Mouse (Mus musculus): Measurements from ENCODE around the gene Myh6. TPM values are rescaled to one million over a fixed set of nuclear protein-coding genes. Genes with fewer than 3 reads are reported as not detected.
A peak's percentile ranks its signal among the peaks of the same experiment; 100 is the strongest.

Myh6 gene
- total and polyA plus RNA-seq, 3 experiments = not detected

DNA sequence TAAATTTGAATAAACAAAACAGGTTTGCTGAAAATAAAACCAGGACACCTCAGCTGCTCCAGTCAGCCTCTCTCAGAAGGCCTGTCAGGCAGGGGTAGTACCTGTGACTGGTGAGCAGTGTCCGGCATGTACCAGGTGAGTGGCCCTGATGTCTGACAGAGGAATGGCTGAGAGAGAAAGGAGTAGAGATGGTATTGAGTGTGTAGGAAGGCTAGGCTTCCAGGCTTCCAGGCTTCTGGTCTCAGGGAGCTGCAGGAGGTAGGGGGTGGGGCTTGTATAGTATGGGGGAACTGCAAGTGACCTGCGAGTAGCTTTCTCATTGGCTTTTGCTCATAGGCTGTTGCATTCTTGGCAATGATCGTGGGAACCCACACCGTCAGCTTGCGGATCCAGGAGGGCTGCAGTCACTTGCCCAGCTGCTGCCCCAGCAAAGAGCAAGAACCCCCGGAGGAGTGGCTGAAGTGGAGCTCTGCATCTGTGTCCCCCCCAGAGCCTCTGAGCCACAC lies 34.0 kb downstream of the Myh6 start, which contains the start of gene Il25:
TSS of gene Il25 (plus strand) at position 51 of the 506 bp plus-strand sequence.
- DNase-seq = no peak

DNA sequence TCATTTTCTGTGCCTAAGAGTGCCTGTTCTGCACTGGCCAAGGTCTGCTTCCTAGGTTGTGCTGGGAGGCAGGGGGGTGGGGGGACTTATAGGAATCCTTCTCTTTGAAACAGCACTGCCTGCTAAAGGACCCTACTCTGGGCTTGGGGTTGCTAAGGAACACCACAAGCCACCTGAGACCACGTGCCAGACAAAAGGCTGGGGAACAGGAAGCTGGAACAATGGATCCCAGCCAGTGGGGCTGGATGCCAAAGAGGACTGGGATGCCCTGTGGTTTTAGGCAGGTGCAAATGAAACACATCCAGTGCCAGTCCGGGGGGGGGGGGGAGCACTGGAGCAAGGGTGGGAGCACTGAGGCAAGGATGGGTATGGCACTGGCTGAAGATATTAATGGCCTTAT lies 36.3 kb downstream of the Myh6 start:
- no peak for DNase-seq

DNA sequence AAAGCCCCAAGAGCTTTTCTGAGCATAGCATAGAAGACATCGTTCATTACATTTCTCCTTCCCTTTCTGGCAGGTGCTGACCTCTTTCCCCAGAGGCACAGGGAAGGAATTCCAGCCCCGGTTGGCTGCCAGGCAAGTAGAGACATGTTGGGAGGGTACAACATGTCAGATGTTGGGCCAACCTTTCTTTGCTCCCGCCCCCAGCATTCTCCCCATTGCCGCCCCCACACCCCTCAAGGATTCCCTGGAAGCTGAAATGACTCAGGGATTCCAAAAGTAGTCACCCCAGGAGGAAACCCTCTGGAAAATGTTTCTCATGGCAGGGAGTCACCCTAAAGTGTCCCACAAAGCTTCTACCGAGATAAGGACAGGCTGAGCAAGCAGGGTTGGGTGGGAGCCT lies 36.9 kb downstream of the Myh6 start:
- no peak for DNase-seq

DNA sequence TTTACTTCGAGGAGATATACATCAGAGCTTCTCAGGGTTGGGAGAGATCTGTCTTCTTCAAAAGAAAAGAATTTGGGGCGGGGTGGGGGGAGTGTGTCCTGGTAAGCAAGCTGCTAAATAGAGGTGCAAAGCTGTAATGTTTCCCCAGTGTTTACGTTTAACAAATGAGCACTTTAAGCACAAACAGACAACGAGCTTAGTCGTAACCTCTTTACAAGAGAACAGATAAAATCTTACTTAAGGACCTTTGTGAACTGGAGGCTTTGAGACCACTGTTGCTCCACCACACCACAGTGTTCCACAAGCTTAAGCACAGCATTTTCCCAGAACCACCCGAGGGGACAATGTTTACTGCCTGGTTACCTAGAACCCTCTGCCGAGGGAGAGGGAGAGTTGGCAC lies 39.4 kb downstream of the Myh6 start:
- DNase-seq = no peak

DNA sequence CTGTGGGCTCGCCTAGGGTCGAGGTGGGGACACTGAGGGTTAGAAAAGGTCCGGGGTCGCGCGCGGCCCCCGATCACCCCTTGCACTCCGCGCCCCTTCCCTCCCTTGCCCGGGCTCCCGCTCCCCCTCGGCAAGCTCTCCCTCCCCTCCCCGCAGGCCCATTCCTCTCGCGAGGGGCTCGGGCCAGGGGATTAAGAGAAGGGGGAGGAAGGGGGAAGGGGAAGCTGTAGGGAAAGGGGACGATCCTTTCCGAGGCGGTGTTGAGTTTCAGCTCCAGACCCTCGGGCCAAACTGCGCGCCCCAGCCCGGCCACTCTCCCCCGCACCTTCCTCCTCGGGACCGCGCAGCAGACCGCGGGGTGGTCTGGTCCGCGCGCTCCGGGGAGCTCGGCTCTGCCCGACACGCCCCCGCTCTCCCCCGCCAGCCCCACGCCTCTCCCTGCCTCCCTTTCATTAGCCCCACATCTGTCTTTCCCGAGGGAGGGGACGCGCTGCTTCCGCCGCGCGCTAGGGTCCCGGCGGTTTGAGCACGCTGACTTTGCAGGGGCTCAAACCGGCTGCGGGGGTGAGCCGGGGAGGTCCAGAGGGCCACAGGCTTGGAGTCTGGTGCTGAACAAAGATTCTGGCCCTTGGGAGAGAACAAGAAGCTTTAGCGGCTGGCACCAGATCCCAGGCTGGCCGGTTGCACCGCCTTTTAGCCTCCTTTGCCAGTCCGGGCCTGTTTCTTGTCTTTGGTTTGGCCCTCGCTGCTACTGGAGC lies 40.1 kb downstream of the Myh6 start:
- peak; percentile 36 for DNase-seq

DNA sequence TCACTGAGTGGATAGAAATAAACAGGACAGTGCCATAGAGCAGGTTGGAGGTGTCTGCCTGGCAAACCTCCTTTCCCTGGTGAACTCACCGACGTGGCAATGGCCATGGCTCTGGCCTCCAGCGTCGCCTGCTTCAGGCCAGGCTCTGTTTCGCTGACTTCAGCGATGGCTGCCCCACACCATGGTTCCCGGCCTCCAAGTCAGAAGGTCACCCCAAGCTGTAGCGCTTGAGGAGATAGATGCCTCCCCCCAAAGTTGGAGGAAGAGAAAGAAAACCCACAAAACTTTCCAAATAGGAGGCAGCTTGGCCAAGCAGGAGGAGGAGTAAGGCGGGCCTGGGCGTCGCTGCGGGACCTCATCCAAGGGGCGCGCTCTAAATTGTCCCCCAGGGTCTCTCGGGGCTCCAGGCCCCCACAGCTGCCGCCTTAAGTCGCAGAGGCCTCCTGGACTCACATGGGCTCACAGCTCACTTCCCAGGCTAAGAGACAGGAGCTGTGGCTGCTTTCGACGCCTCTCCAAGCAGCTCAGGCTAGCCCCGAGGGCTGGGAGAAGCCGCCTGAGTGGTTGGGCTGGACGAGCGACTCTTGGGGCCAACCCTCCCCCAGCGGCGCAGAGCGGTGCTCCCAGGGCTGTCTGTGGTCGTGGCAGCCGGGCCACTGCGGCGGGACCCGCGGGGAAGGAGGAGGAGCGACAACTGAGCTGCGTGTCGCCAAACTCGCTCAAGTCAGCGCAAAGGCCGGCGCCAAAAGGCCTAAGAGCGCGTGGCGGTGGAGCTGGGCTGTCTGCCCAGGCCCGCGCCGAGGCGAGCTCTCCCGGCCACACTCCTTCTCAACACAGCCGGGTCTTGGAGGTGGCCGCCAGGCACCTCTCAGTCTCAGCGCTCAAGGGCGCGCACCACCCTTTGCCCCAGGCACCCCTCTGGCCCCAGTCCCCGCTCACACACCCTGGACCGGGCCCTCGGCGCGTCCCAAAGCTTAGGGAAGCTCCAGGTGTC lies 41.1 kb downstream of the Myh6 start, which contains the start of gene Efs:
TSS of gene Efs (minus strand) at position 778 of the 994 bp plus-strand sequence.
- DNase-seq = peak; percentile 53

DNA sequence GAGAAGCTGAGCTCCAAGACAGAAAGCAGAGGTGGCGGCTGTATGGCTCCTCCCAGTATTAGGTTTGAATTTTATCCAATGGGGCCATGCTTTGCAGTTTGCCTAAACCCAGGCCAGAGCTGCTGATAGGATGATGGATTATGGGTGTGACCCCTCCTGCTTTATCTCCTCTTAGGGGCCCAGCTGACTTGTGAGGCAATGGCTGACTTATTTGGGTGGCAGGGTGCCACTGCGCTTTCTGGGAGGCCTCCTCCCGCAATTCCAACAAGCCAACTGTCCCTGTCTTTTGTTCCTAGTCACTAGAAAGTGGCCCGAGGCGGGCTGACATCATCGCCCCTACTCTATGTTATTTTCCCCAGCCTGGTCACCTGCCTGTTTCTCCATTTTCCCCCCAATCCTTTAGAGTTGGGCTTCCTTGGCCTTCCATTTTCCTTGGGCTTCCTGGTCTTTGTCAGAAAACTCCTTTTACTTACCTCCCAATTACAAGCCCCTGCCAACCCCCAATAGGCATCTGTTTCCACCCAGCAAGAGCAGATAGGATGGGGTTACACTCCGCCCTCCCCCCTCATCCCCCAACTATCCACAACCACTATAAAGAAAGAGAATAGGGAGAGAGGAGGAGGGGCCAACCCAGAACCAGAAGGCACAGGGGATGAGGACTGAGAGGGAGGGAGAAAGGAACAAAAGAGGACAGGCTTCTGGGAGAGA lies 41.9 kb downstream of the Myh6 start:
- peak; percentile 34 for DNase-seq

DNA sequence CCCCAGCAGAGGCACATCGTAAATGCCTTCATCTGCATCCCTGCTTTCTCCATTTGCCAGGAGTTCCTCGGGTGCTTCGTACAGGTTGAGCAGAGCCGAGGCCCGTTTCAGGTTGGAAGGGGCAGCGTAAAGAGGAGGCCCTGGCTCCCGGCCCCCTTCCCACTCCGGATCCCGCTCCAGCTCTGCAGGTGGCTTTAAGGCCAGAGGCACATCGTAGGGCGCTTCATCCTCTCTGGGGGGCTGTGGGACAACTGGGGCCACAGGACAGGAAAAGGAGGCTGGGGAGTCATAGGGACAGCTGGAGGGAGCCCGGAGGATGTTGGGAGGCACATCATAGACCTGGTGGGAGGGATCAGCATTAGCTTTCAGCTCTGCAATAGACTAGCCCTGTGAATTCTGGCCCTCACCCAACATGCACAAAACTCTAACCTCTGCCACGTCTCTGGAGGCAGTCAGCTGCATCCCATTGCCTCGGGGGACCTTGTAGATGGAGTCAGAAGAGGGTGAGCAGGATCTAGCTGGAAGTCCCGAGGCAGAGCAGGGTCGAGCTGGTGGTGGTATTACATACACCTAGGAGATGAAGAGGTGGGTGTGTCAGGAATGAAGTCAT lies 46.5 kb downstream of the Myh6 start:
- DNase-seq = no peak

DNA sequence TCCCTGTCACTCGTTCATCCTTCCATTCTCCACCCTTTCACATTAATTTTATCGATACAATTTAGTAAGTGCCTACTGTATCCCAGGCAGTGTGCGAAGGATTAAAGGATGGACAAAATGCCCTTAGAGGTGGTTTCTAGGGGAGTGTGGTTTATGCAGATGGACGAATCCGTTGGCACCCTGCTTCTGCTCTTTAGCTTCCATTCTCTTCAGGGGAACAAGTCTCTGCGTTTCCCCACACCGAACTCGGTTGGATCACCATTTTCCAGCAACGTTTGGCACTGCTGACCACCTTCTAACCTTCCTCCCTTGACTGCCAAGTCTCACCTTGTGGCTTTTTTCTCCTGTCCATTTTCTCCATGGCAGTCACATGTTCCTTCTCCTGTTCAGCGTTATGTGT lies 53.4 kb downstream of the Myh6 start:
- DNase-seq = no peak

DNA sequence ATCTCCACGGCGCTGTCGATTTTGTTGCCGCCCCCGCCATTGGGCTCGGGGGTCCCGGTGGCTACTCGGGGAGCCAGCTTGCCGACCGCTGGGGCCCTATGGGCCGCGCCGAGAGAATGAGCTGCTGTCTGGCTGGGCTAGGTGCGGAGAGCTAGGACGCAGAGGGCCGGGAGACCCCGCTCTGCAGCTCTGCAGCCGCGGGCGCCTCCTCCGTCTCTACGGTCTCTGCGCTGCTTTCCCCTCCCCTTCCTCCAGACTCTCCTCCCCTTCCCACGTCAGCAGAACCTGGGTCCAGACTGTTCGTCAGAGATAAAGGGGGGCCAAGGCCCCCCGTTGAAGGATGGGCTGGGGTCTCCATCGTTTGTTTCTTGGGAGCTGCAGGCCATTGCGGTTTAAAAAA lies 53.8 kb downstream of the Myh6 start, which contains the start of gene Slc22a17:
TSS of gene Slc22a17 (minus strand) at position 247 of the 400 bp plus-strand sequence.
- peak; percentile 83 for DNase-seq

DNA sequence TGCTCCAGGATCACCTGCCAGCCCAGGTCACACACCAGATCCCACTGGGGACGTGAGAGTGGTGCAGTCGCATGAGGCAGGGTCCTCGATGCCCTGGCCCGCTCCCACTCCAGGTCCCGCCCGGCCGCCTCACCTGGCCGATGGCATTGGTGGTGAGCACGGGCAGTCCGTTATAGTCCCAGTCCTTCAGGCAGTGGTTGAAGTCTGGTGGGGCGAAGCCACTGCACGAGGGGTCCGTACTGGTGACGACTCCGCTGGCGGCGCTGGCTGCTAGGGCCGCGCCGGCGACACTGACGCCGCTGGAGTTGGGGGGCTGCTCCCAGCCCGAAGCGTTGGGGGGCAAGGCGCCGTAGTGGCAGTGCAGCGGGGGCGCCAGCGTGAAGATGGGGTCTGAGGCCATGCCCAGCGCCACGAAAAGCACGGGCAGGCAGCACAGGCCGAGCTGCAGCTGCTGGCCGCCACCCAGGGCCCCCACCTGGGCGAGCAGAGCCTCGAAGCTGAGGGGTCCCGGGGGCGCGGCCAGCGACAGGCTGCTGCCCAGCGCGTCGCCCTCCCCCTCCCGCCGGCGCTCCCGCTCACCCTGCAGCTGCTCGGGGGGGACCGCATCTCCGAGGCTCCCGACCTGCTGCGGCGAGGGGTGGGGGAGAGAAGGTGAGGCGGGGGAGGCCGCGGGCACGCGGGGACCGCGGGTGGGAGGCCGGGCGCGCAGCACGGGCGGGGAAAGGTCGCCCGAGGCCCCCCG lies 54.4 kb downstream of the Myh6 start:
- DNase-seq = no peak

DNA sequence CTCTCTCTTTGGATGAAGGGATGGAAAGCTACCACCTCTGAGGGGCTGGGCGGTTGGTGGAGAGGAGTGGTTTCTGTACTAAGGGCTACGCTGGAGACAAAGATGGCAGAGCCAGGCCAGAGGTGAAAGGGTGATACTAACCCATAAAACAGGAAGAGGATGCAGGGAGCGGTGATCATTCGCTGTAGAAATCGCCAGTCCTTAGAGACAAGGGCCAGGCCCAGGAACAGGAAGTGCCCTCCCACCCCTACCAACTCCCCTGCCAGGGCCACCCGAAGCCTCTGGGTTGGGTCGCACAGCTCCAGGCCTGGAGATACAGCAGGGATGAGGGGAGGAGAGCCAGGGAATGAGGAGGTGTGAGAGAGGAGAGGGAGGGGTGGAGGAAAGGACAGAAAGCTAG lies 58.0 kb downstream of the Myh6 start:
- no peak for DNase-seq

DNA sequence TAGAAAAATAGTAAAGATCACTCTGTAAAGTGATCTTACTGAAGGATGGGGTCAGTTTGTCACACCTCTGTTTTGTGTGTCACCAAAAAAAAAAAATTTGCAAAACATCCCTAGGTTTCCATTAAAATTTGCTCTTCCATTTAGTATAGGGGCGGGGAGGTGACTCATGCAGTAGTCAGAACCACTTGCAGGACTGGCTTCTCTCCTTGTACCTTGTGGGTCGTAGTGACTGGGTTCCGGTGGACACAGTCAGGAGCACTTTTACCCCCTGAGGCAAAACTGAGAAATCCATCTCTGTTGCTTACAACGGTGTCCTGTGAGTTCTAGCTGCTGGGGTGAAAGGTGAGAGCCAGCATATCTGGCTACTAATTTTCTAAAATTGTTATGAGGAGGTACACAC lies 63.1 kb downstream of the Myh6 start:
- no peak for DNase-seq

DNA sequence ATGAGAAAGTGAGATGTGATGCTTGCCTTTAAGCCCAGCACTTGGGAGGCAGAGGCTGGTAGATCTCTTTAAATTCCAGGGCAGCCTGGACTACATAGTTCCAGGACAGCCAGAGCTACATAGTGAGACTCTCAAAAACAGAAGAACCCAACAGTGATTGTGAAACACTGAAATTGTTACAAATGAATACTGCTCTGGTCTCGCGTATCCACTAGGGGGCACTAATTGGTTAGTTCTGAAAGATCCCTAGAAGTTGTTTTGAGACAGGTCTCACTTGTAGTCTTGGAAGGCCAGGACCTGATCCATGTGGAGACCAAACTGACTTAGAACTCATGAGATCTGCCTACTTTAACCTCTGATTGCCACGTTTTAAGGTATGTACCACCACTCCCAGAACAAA lies 66.3 kb downstream of the Myh6 start:
- DNase-seq = peak; percentile 72

DNA sequence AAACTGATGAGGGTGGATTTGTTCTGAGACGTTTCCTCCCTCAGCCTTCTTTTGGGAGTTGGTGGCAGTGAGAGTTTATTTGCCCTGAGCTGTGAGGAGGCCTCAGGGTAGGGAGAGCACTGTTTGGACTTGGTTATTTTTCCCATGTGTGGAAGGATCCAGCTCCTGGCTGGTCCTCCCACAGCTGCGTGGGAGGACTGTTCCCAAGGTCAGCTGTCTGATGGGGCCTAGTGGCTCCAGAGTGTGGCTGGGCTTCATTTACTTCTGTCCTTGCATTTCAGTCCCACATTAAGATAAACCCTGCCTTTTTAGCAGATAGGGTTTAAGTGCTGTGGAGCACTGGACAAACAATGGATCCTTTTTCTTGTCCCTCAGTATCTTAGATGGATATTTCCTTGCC lies 69.3 kb downstream of the Myh6 start:
- peak; percentile 54 for DNase-seq

DNA sequence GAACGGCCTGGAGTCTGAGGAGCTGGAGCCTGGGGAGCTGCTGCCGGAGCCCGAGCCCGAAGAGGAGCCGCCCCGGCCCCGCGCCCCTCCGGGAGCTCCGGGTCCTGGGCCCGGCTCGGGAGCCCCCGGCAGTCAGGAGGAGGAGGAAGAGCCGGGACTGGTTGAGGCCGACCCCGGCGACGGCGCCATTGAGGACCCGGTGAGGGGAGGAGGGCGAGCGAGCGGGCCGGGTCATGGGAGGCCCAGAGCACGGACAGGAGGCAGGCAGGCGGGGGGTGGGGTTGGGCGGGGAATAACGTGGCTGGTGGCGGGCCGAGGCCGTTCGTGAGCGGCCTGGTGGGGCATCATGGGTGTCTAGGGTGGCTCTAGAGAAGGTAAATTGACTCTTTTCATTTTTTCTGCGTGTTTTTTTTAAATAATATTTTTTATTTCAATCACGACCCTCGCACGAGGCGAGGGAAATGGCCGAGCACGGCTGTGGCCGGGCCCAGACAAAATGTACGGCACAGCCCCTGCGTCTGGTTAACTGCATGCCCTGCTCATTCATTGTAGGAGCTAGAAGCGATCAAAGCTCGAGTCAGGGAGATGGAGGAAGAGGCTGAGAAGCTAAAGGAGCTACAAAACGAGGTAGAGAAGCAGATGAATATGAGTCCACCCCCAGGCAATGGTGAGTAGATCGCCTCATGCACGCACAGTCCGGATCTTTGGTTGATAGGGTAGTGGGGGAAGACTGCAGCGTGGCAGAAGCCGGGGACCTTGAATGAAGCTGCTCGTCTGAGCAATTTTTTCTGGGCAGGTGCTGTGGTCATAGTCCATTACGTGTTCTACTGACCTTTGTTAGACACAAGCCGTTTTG lies 72.2 kb downstream of the Myh6 start:
- DNase-seq = peak; percentile 85

DNA sequence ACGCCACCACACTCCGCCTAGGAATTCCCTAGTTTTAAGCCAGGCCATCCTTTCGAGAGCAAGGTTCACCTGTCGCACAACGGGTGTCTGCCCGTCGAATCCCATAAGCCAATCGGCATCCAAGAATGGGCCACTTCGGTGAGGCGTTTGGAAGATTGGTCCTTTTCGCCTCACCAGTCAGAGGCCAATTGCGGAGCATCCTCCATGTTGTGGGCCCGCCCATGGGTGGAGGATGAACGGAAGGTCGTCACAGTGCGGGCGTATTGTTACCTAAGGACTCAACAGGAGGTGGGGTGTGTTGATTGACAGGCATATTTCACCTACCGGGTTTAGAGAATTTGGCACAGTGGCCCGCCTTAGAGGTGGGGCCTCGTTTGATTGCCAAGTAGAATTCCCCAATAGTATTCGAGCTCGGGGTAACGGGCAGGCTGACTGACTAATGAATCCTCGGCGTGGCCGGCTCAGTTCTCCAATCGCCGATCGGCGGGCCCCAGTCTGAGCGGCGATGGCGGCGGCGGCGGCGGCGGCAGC lies 73.0 kb downstream of the Myh6 start:
- DNase-seq = peak; percentile 99

DNA sequence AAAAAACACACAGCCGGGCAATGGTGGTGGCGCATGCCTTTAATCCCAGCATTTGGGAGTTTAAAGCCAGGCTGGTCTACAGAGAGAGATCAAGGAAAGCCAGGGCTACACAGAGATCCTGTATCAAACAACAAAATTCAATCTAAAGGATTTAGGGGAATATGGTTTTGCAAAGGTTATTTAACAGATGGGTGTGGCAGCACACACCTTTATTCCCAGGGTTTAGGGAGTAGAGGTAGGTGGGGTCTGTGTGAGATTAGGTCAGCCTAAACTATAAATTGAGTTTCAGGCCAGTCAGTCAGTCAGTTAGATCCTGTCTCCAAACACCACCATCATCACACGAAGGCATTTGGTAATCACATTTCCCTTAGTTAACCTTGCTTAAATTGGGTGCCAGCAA lies 74.5 kb downstream of the Myh6 start, which contains the start of gene Pabpn1:
TSS of gene Pabpn1 (plus strand) at position 301 of the 400 bp plus-strand sequence.
- no peak for DNase-seq

Data from adrenal gland, adult 2 months (tissue).